Mouse (Mus musculus) liver, embryonic 14.5 days (tissue): ENCODE measurements around the gene Nod2.

ENCODE experiments used
- CTCF ChIP-seq: IDR thresholded peaks from 2 replicates; pipeline ENCODE4 v1.5.1; 2016; ENCODE audit warnings: antibody characterized with exemption, low read depth, control low read depth
- EP300 ChIP-seq: IDR thresholded peaks from 2 replicates; pipeline ENCODE4 v1.6.1; 2016; ENCODE audit warnings: antibody characterized with exemption, low read depth

- TF ChIP-seq EP300 (no peak), CTCF (no peak)
Observed at GRCm38 (mm10) chr8:88635474-88636397, 11.4 kb upstream of the Nod2 start, which contains the start of gene Snx20.
